Mouse (Mus musculus) gastrocnemius, postnatal 36 days (tissue): ENCODE measurements around the gene Pwp2. TPM values are rescaled to one million over a fixed set of nuclear protein-coding genes. Genes with fewer than 3 reads are reported as not detected.

Experiments
- total RNA-seq, 2 experiments: library from RNA; stranded (reverse); gene quantifications; 2 replicates each; pipeline ENCODE4 v1.2.3; 2021

Pwp2 gene
- total RNA-seq, 2 experiments from 2014 or later, result 7.6 to 9.9 TPM

Other genes with a start within 250 kb of the Pwp2 start
- gene Trpm2, start 214.6 kb downstream of the Pwp2 start, total RNA-seq, result under 1 TPM; 0.10 to 0.89 TPM
- 1 to 10 TPM; 3.1 to 4.5 TPM for gene 1810043G02Rik, start 206.6 kb downstream of the Pwp2 start, total RNA-seq
- 1 to 10 TPM; 6.0 to 8.6 TPM for gene Pfkl, start 175.1 kb downstream of the Pwp2 start, total RNA-seq
- not detected for gene Dnmt3l, start 143.2 kb downstream of the Pwp2 start, total RNA-seq
- gene Aire, start 141.5 kb downstream of the Pwp2 start, total RNA-seq, result not detected
- gene Icosl, start 115.8 kb downstream of the Pwp2 start, total RNA-seq, result 1 to 10 TPM; 1.2 to 1.6 TPM
- 100 to 1,000 TPM; 207 to 245 TPM for gene D10Jhu81e, start 15.4 kb downstream of the Pwp2 start, total RNA-seq
- 10 to 100 TPM; 32.7 to 33.1 TPM for gene Trappc10, start 59.5 kb upstream of the Pwp2 start, total RNA-seq
- 100 to 1,000 TPM; 106 to 126 TPM for gene Agpat3, start 167.3 kb upstream of the Pwp2 start, total RNA-seq
- gene Rrp1, start 227.9 kb upstream of the Pwp2 start, total RNA-seq, result 10 to 100 TPM; 53.3 to 63.7 TPM
- 10 to 100 TPM; 13.6 to 13.8 TPM for gene Cstb, start 240.5 kb upstream of the Pwp2 start, total RNA-seq